Mouse (Mus musculus) mouse embryonic stem cell (cell line): ENCODE data around the gene Nynrin.

Source experiments
- in situ Hi-C, 2 experiments: fragments of 300-500 bp; cut with MboI; formaldehyde crosslinking; loops; 1 replicate in 1 of 2; 3 replicates in 1 of 2; pipeline ENCODE4 v1.14.3; 2019 to 2020; ENCODE audit warnings: low sequenced_read_pairs in 2 of 2, low pct_unique_long_range_greater_than_20kb in 1 of 2, mixed read lengths in 1 of 2; ENCODE audit not compliant: unreplicated experiment in 1 of 2

Nynrin gene

GRCm38 (mm10) chr14:55897671-55898070 is 43.9 kb downstream of the Nynrin start:
- in situ Hi-C loops = no loop called here

- in situ Hi-C loops = no loop called here
These were observed 45.1 kb downstream of the Nynrin start for GRCm38 (mm10) chr14:55898947-55899346.

GRCm38 (mm10) chr14:55899701-55900413 is 46.0 kb downstream of the Nynrin start, which contains the start of gene Sdr39u1:
Gene Sdr39u1, minus strand, starts transcription at chr14:55900293.
- in situ Hi-C loops = no loop called here

- in situ Hi-C loops = no loop called here
These were observed 46.6 kb downstream of the Nynrin start for GRCm38 (mm10) chr14:55900414-55900755.

GRCm38 (mm10) chr14:55905518-55905917 is 51.7 kb downstream of the Nynrin start:
- in situ Hi-C loops = no loop called here

GRCm38 (mm10) chr14:55913406-55913805 is 59.6 kb downstream of the Nynrin start:
- in situ Hi-C loops = loop anchor here in 1 of 2 experiments (5.0 to 10.0 kb wide), 2 partner anchors 36 to 59 kb away; partner anchors contain the start of gene Nynrin

GRCm38 (mm10) chr14:55918240-55919082 is 64.7 kb downstream of the Nynrin start:
- in situ Hi-C loops = loop anchor here in 1 of 2 experiments (10.0 kb wide), 1 partner anchor 64 kb away; the partner anchor contains the start of gene Nynrin

GRCm38 (mm10) chr14:55922475-55923232 is 68.8 kb downstream of the Nynrin start:
- in situ Hi-C loops = no loop called here
